Mouse (Mus musculus) megakaryocyte, embryonic 14.5 days (primary cell): ENCODE measurements around the gene Tgfb2.

Experiments used
- FLI1 ChIP-seq: IDR thresholded peaks from 2 replicates; pipeline ENCODE4 v1.6.1; 2012; ENCODE audit warnings: low read length, inconsistent platforms, mixed read lengths
- GATA1 ChIP-seq: IDR thresholded peaks from 3 replicates; pipeline ENCODE4 v1.6.1; 2012; ENCODE audit warnings: mixed read lengths, low read length, inconsistent platforms, borderline replicate concordance

- TF ChIP-seq FLI1 (no peak), GATA1 (no peak)
Measured at GRCm38 (mm10) chr1:186714215-186714614, 8.4 kb upstream of the Tgfb2 start.
